Mouse (Mus musculus) stomach, embryonic 14.5 days (tissue): ENCODE data around the gene Nipal3. TPM values are rescaled to one million over a fixed set of nuclear protein-coding genes. Genes with fewer than 3 reads are reported as not detected.

Source experiments
- ATAC-seq: fragments of 200-750 bp; cut with Nextera tagmentation; 2 replicates; pipeline ENCODE4 v1.8.0; 2017; ENCODE audit warnings: low read depth, moderate TSS enrichment; ENCODE audit not compliant: insufficient number of reproducible peaks, insufficient read depth, low FRiP score
- H3K27ac ChIP-seq: fragments of 300-500 bp; sonication (generic); 2 replicates; pipeline ENCODE4 v1.5.1; 2014; ENCODE audit warnings: mild to moderate bottlenecking, low read length, moderate library complexity, mixed read lengths
- H3K27me3 ChIP-seq: fragments of 300-500 bp; sonication (generic); 2 replicates; pipeline ENCODE4 v1.6.1; 2014; ENCODE audit warnings: low read length, control low read depth, mixed read lengths; ENCODE audit not compliant: control insufficient read depth, insufficient read depth
- H3K36me3 ChIP-seq: fragments of 300-500 bp; sonication (generic); 2 replicates; pipeline ENCODE4 v1.6.1; 2014; ENCODE audit warnings: mild to moderate bottlenecking, control low read depth, low read length, moderate library complexity, mixed read lengths; ENCODE audit not compliant: control insufficient read depth, insufficient read depth
- H3K4me1 ChIP-seq: fragments of 300-500 bp; sonication (generic); 2 replicates; pipeline ENCODE4 v1.6.1; 2014; ENCODE audit warnings: low read length, control low read depth, mixed read lengths; ENCODE audit not compliant: control insufficient read depth, insufficient read depth
- H3K4me2 ChIP-seq: fragments of 300-500 bp; sonication (generic); replicated peaks from 2 replicates; pipeline ENCODE4 v1.6.1; 2014; ENCODE audit warnings: low read depth, low read length, control low read depth
- H3K4me3 ChIP-seq: fragments of 300-500 bp; sonication (generic); 2 replicates; pipeline ENCODE4 v1.5.1; 2014; ENCODE audit warnings: low read depth, low read length, control low read depth
- H3K9ac ChIP-seq: fragments of 300-500 bp; sonication (generic); replicated peaks from 2 replicates; pipeline ENCODE4 v1.6.1; 2014; ENCODE audit warnings: low read depth, mild to moderate bottlenecking, control low read depth, low read length, moderate library complexity, mixed read lengths
- H3K9me3 ChIP-seq: fragments of 300-500 bp; sonication (generic); 2 replicates; pipeline ENCODE4 v1.6.1; 2016; ENCODE audit warnings: low read depth, low read length, control low read depth; ENCODE audit not compliant: control insufficient read depth
- WGBS: fragments of 180-500 bp; shearing (Covaris S2); extraction: QIAGEN DNeasy Blood & Tissue Kit; methylation state at CpG from one replicate; pipeline ENCODE4 v1.1.7; 2014; 5-methylcytosine and 5-hydroxymethylcytosine counted together
- polyA plus RNA-seq: library from polyadenylated mRNA; unstranded; fragments of >200 nt; fragmentation: Nextera tagmentation; extraction: Ambion mirVana; gene quantifications from 2 replicates; pipeline ENCODE4 v1.2.1, GENCODE M21; 2014

Nipal3 gene
- 5.9 and 7.4 TPM in 2 replicates for polyA plus RNA-seq

- peaks cover 7% of the 10 kb centered on the region; the same call in 1 of the 2 replicates for H3K4me1 ChIP-seq
- peak within 1 kb of the TSS; percentile 74 for H3K4me2 ChIP-seq
- peak within 1 kb of the TSS; percentile 55 for H3K4me3 ChIP-seq
- ATAC-seq, result peak; percentile 98
- peak within 1 kb of the TSS; percentile 10; the same call in 1 of the 2 replicates for H3K27ac ChIP-seq
- no peaks in the 10 kb centered on the region for H3K36me3 ChIP-seq
- H3K9ac ChIP-seq, result no peak within 1 kb of the TSS; the same call in 1 of the 2 replicates
- no peaks in the 10 kb centered on the region for H3K27me3 ChIP-seq
- H3K9me3 ChIP-seq, result no peaks in the 10 kb centered on the region
- whole genome bisulfite sequencing, result under 1% methylated on average over 53 of the region's 53 CpGs
These were observed at the start of gene Nipal3, which contains the start of gene Stpg1 for GRCm38 (mm10) chr4:135494521-135495396. Gene Nipal3 (minus strand): TSS chr4:135495038. Gene Stpg1 (plus strand): TSS chr4:135494790.

GRCm38 (mm10) chr4:135544284-135544683, 49.4 kb upstream of the Nipal3 start:
- Histone ChIP-seq H3K4me1 (peaks cover 37% of the 10 kb centered on the region), H3K36me3 (no peaks in the 10 kb centered on the region), H3K9ac (no peak overlapping the region), H3K4me2 (no peak overlapping the region), H3K9me3 (no peaks in the 10 kb centered on the region), H3K27me3 (no peaks in the 10 kb centered on the region), H3K27ac (no peak overlapping the region), H3K4me3 (no peak overlapping the region)
- WGBS, result 78% methylated on average over 2 of the region's 2 CpGs
- ATAC-seq, result no peak

GRCm38 (mm10) chr4:135540057-135540456, 45.2 kb upstream of the Nipal3 start:
- no peak for ATAC-seq
- H3K27ac ChIP-seq, result no peak overlapping the region
- H3K4me1 ChIP-seq, result peaks cover 4% of the 10 kb centered on the region
- no peak overlapping the region for H3K9ac ChIP-seq
- H3K9me3 ChIP-seq, result no peaks in the 10 kb centered on the region
- no peak overlapping the region for H3K4me2 ChIP-seq
- WGBS, result 75% methylated on average over 9 of the region's 9 CpGs
- no peaks in the 10 kb centered on the region for H3K27me3 ChIP-seq
- no peaks in the 10 kb centered on the region for H3K36me3 ChIP-seq
- H3K4me3 ChIP-seq, result no peak overlapping the region

- WGBS, result 86% methylated on average over 12 of the region's 12 CpGs
- no peak overlapping the region for H3K4me3 ChIP-seq
- no peak overlapping the region for H3K9ac ChIP-seq
- no peaks in the 10 kb centered on the region for H3K4me1 ChIP-seq
- H3K36me3 ChIP-seq, result no peaks in the 10 kb centered on the region
- no peak overlapping the region for H3K27ac ChIP-seq
- no peak overlapping the region for H3K4me2 ChIP-seq
- no peak for ATAC-seq
- H3K27me3 ChIP-seq, result no peaks in the 10 kb centered on the region
- H3K9me3 ChIP-seq, result no peaks in the 10 kb centered on the region
These were observed 44.2 kb upstream of the Nipal3 start for GRCm38 (mm10) chr4:135539056-135539455.

- Histone ChIP-seq H3K4me2 (no peak overlapping the region), H3K4me3 (no peak overlapping the region), H3K9me3 (peaks cover 6% of the 10 kb centered on the region; the same call in 1 of the 2 replicates), H3K27me3 (no peaks in the 10 kb centered on the region), H3K27ac (no peak overlapping the region), H3K36me3 (no peaks in the 10 kb centered on the region), H3K9ac (no peak overlapping the region), H3K4me1 (no peaks in the 10 kb centered on the region)
- WGBS, result 97% methylated on average over 3 of the region's 3 CpGs
- ATAC-seq, result no peak
These were observed 40.2 kb upstream of the Nipal3 start for GRCm38 (mm10) chr4:135535021-135535420.

- H3K9me3 ChIP-seq, result peaks cover 6% of the 10 kb centered on the region; the same call in 1 of the 2 replicates
- no peak overlapping the region for H3K4me3 ChIP-seq
- no peaks in the 10 kb centered on the region for H3K27me3 ChIP-seq
- H3K36me3 ChIP-seq, result no peaks in the 10 kb centered on the region
- no peak overlapping the region for H3K4me2 ChIP-seq
- 63% methylated on average over 6 of the region's 6 CpGs for WGBS
- H3K9ac ChIP-seq, result no peak overlapping the region
- no peak for ATAC-seq
- H3K27ac ChIP-seq, result no peak overlapping the region
- no peaks in the 10 kb centered on the region for H3K4me1 ChIP-seq
These were observed 38.2 kb upstream of the Nipal3 start for GRCm38 (mm10) chr4:135533001-135533400.

GRCm38 (mm10) chr4:135531771-135532613, 37.2 kb upstream of the Nipal3 start:
- Histone ChIP-seq H3K27me3 (no peaks in the 10 kb centered on the region), H3K36me3 (no peaks in the 10 kb centered on the region), H3K4me3 (no peak overlapping the region), H3K27ac (no peak overlapping the region), H3K9ac (no peak overlapping the region), H3K4me2 (no peak overlapping the region), H3K9me3 (peaks cover 6% of the 10 kb centered on the region; the same call in 1 of the 2 replicates), H3K4me1 (no peaks in the 10 kb centered on the region)
- ATAC-seq, result no peak
- WGBS, result 55% methylated on average over 9 of the region's 9 CpGs

GRCm38 (mm10) chr4:135531236-135531635, 36.4 kb upstream of the Nipal3 start:
- ATAC-seq, result no peak
- peaks cover 6% of the 10 kb centered on the region; the same call in 1 of the 2 replicates for H3K9me3 ChIP-seq
- H3K4me3 ChIP-seq, result no peak overlapping the region
- H3K27ac ChIP-seq, result no peak overlapping the region
- no peaks in the 10 kb centered on the region for H3K36me3 ChIP-seq
- WGBS, result 90% methylated on average over 9 of the region's 9 CpGs
- H3K4me1 ChIP-seq, result no peaks in the 10 kb centered on the region
- H3K4me2 ChIP-seq, result no peak overlapping the region
- no peaks in the 10 kb centered on the region for H3K27me3 ChIP-seq
- no peak overlapping the region for H3K9ac ChIP-seq
